Mouse (Mus musculus) megakaryocyte-erythroid progenitor cell, adult 5-6 weeks (primary cell): ENCODE data around the gene Slc35d1. TPM values are rescaled to one million over a fixed set of nuclear protein-coding genes. Genes with fewer than 3 reads are reported as not detected.

ENCODE experiments used
- total RNA-seq, 2 experiments: library from RNA; stranded (forward) in 1 of 2; stranded (reverse) in 1 of 2; fragments of 200-1000, 215-1000 nt in 1 of 2; fragments of >200 nt in 1 of 2; fragmentation: Nextera tagmentation in 1 of 2; gene quantifications; 2 replicates each; pipeline ENCODE4 v1.2.3; 2014 to 2017

Gene Slc35d1
- total RNA-seq, 2 experiments from 2014 or later, result 10.6 to 18.5 TPM

Other genes starting within 250 kb of the Slc35d1 start
- not detected in 2 replicates for gene Tctex1d1, start 236.6 kb downstream of the Slc35d1 start, total RNA-seq (2014; fragmentation: Nextera tagmentation)
- not detected in 2 replicates for gene Tctex1d1, start 236.6 kb downstream of the Slc35d1 start, total RNA-seq (2017)
- not detected in 2 replicates for gene Insl5, start 188.3 kb downstream of the Slc35d1 start, total RNA-seq (2014; fragmentation: Nextera tagmentation)
- not detected in 2 replicates for gene Insl5, start 188.3 kb downstream of the Slc35d1 start, total RNA-seq (2017)
- gene Mier1, start 100.8 kb downstream of the Slc35d1 start, total RNA-seq (2014; fragmentation: Nextera tagmentation), result 82.0 and 90.2 TPM in 2 replicates
- 95.3 and 101 TPM in 2 replicates for gene Mier1, start 100.8 kb downstream of the Slc35d1 start, total RNA-seq (2017)
- gene Wdr78, start 100.6 kb downstream of the Slc35d1 start, total RNA-seq (2014; fragmentation: Nextera tagmentation), result 2.7 and 5.0 TPM in 2 replicates
- gene Wdr78, start 100.6 kb downstream of the Slc35d1 start, total RNA-seq (2017), result 1.6 and 9.8 TPM in 2 replicates
- not detected in 2 replicates for gene 4921539E11Rik, start 75.7 kb upstream of the Slc35d1 start, total RNA-seq (2014; fragmentation: Nextera tagmentation)
- gene 4921539E11Rik, start 75.7 kb upstream of the Slc35d1 start, total RNA-seq (2017), result not detected in 2 replicates
- 12.2 and 35.3 TPM in 2 replicates for gene Oma1, start 98.6 kb upstream of the Slc35d1 start, total RNA-seq (2014; fragmentation: Nextera tagmentation)
- 68.2 and 89.2 TPM in 2 replicates for gene Oma1, start 98.6 kb upstream of the Slc35d1 start, total RNA-seq (2017)